Mouse (Mus musculus) ES-Bruce4 (cell line): Measurements from ENCODE around the gene Ppp4r3a.
A peak's percentile ranks its signal among the peaks of the same experiment; 100 is the strongest.

Source experiments
- CTCF ChIP-seq: IDR thresholded peaks from one replicate; pipeline ENCODE4 v1.8.1; 2011; ENCODE audit warnings: low read depth, low read length
- EP300 ChIP-seq: IDR thresholded peaks from 2 replicates; pipeline ENCODE4 v1.6.1; 2011; ENCODE audit warnings: low read depth, low read length; ENCODE audit not compliant: insufficient read depth
- POLR2A ChIP-seq: IDR thresholded peaks from one replicate; pipeline ENCODE4 v1.8.1; 2011; ENCODE audit warnings: low read length; ENCODE audit not compliant: insufficient read depth

DNA sequence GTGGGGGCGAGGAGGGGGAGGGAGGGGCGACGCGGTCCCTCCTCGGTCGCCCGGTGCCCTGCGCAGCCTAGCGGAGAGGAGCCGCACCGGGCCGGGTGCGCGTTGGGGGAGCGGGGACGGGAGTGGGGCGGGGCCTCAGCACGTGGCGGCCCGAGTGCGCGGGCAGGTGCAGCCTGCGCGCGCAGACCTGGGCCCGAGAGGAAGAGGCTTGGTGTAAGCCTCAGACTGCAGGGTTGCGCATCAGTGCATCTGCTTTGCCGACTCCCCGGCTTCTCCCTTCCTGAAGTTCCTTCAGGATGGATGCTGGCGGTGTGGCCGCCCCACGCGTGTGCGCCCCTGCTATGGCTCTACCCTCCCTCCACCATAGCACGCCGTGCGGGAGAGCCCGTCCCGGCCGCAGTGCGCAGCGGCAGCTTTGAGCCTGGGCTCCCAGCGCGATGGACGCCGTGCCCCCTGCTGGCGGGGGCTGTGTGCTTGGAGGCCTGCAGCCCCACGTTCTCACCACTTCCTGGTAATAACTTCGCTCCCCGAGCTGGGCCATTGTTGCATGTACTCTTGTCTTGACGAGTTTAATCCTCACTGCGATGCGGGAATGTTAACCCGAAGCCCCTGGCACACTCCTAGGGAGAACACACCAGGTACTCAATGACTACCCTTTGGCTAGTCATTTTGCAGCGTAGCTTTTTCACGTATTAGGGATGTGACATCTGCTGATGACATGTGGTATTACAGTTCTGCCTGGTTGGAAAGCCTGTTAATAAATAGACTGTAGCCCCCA, 54.4 kb downstream of the Ppp4r3a start, which contains the start of gene Ccdc88c:
- TF ChIP-seq CTCF: peak; percentile 67
- TF ChIP-seq POLR2A: no peak
- TF ChIP-seq EP300: 0 out of 2 replicates have a peak, but pooled peaks have one; percentile 37
